Comparison of ENCODE assay signal across 18 mouse cellular contexts in the genomic region with DNA sequence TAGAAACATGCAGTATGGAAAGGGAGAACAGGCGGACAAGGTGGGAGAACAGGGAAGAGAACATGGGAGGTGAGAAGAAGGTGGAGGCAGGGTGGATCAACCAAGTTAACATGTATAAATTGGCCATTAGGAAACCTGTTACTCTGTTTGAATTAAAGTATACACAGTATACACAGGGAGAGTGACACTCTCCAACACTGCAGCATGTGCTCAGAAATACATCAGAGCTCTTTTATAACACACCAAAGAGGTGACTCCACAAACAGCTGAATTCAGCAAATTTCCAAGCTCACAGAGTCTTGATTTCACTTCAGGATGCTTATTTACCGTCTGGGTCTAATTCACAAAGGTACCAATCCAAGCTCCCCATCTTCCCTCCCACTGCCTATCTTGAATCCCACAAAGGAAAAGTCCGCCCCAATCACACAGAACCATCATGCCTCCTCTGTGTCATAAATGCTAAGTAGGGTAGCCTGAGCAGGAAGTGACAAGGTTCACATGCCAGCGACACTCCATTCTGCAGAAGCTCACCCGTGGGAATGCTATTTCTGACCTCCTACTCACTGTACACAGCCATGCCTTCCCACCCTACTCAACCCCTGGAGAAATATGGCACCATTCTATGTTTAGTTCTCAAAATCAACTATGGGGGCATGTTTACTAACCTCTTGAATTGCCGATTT.
"Had no signal": no experiment of that assay in that cellular context is flagged by ENCODE, and none has a peak within 500 bp of the region (broad histone marks: within the 10 kb centered on the region; RNA-seq: fewer than 3 reads in every experiment).

No protein-coding gene starts in this region.

- DNase-seq: lung, adult 18-20 months; lung, embryonic 14.5 days; lung, postnatal 10 days; lung, postnatal 4 days; midbrain, embryonic 14.5 days; retina, postnatal 1 day; right cerebral cortex, adult 18-20 months; right cerebral cortex, postnatal 25 days; thymus, adult 2 months; thymus, postnatal 25 days; thymus, postnatal 4 days had no signal

- ATAC-seq: midbrain, embryonic 16.5 days had no signal

- H3K27me3 ChIP-seq: midbrain, embryonic 12.5 days; neural tube, embryonic 12.5 days; stomach, embryonic 15.5 days had no signal

- H3K4me1 ChIP-seq: midbrain, embryonic 12.5 days; neural tube, embryonic 12.5 days; stomach, embryonic 15.5 days had no signal

- H3K36me3 ChIP-seq: midbrain, embryonic 10.5 days; midbrain, embryonic 12.5 days; neural tube, embryonic 12.5 days; stomach, embryonic 15.5 days had no signal

- H3K4me3 ChIP-seq: midbrain, embryonic 10.5 days; midbrain, embryonic 12.5 days; myocyte; neural tube, embryonic 12.5 days; stomach, embryonic 15.5 days had no signal

- H3K27ac ChIP-seq: midbrain, embryonic 10.5 days; midbrain, embryonic 12.5 days; neural tube, embryonic 12.5 days; stomach, embryonic 15.5 days; stomach, postnatal 0 days had no signal

- H3K9ac ChIP-seq: lung, embryonic 14.5 days; midbrain, embryonic 12.5 days; neural tube, embryonic 12.5 days; stomach, embryonic 15.5 days had no signal

- H3K9me3 ChIP-seq: midbrain, embryonic 10.5 days; midbrain, embryonic 12.5 days; neural tube, embryonic 12.5 days; stomach, embryonic 15.5 days had no signal

- H3K4me2 ChIP-seq: lung, embryonic 14.5 days; midbrain, embryonic 12.5 days; neural tube, embryonic 12.5 days; stomach, embryonic 15.5 days had no signal
